Mouse (Mus musculus) Patski (cell line): ENCODE measurements around the gene Edem3. TPM values are rescaled to one million over a fixed set of nuclear protein-coding genes. Genes with fewer than 3 reads are reported as not detected.
"Not testable (repeated sequence)": the region's sequence is repeated elsewhere in the genome, so short reads cannot be mapped to it uniquely, and the experiment has no call there.

Experiments used
- ATAC-seq: fragments of 100-300 bp; one replicate; pipeline ENCODE4 v1.8.0; 2021
- CTCF ChIA-PET: fragments of 350-600 bp; sonication (Branson Sonifier 250); formaldehyde crosslinking; loops from one replicate; lab custom pipeline; 2022; ENCODE audit warnings: inconsistent platforms; lab: Charles Lee
- POLR2A ChIA-PET: fragments of 350-600 bp; sonication (Branson Sonifier 250); formaldehyde crosslinking; loops from one replicate; lab custom pipeline; 2022; ENCODE audit warnings: antibody characterized with exemption, inconsistent platforms; lab: Charles Lee
- DNase-seq: peaks from one replicate; pipeline ENCODE4 v3.0.0-alpha.2; 2011; ENCODE audit warnings: low read depth, low spot score
- H3K27me3 ChIP-seq: fragments of 371-371 bp; one replicate; pipeline ENCODE4 v1.5.1; 2021
- CTCF ChIP-seq: fragments of 100-300 bp; IDR thresholded peaks from one replicate; pipeline ENCODE4 v1.5.1; 2021
- in situ Hi-C: fragments of 300-500 bp; cut with MboI; formaldehyde crosslinking; loops from 3 replicates; pipeline ENCODE4 v1.11.1; 2018; ENCODE audit warnings: low pct_unique_long_range_greater_than_20kb, mixed read lengths
- polyA plus RNA-seq: library from polyadenylated mRNA; unstranded; gene quantifications from one replicate; pipeline ENCODE4 v1.2.3, GENCODE M21; 2021

Edem3 gene
- polyA plus RNA-seq, 1 experiment from 2014 or later: 34.5 TPM

- TF ChIP-seq CTCF: no peak
- POLR2A ChIA-PET: interaction anchor here (0.9 kb wide), 1 partner anchor 13 kb away, joined by 6 read pairs; no protein-coding TSS in a partner anchor
- no peaks in the 10 kb centered on the region for H3K27me3 ChIP-seq
- CTCF ChIA-PET: interaction anchor here (1.0 kb wide), 1 partner anchor 303 kb away, joined by 3 read pairs; no protein-coding TSS in a partner anchor
- ATAC-seq: no peak
- in situ Hi-C loops: no loop called here
- DNase-seq: no peak
Measured at GRCm38 (mm10) chr1:151741199-151741621, 14.0 kb upstream of the Edem3 start.

- in situ Hi-C loops, H3K27me3 ChIP-seq, DNase-seq, ATAC-seq, CTCF ChIA-PET, POLR2A ChIA-PET: not testable (repeated sequence)
Measured at GRCm38 (mm10) chr1:151749894-151750293, 5.3 kb upstream of the Edem3 start.

- ChIA-PET CTCF (interaction anchor here (0.9 to 1.6 kb wide), 3 partner anchors 11 to 19 kb away, joined by 3 to 4 read pairs (median 3); no protein-coding TSS in a partner anchor), POLR2A (no interaction called here)
- ATAC-seq: no peak
- DNase-seq: no peak
- in situ Hi-C loops: no loop called here
- TF ChIP-seq CTCF: no peak
- H3K27me3 ChIP-seq: no peaks in the 10 kb centered on the region
Measured at GRCm38 (mm10) chr1:151752946-151753345, 2.2 kb upstream of the Edem3 start.

GRCm38 (mm10) chr1:151753374-151753929 lies 1.7 kb upstream of the Edem3 start:
- ChIA-PET CTCF (interaction anchor here (0.9 to 1.1 kb wide), 2 partner anchors 16 to 19 kb away, joined by 3 to 4 read pairs; no protein-coding TSS in a partner anchor), POLR2A (no interaction called here)
- no peak for DNase-seq
- ATAC-seq: no peak
- in situ Hi-C loops: no loop called here
- no peaks in the 10 kb centered on the region for H3K27me3 ChIP-seq
- no peak for TF ChIP-seq CTCF

GRCm38 (mm10) chr1:151754028-151754489 lies 1.1 kb upstream of the Edem3 start:
- POLR2A ChIA-PET: interaction anchor here (0.6 to 1.1 kb wide), 3 partner anchors 13 to 1610 kb away, joined by 3 to 6 read pairs (median 4); no protein-coding TSS in a partner anchor
- ATAC-seq: no peak
- DNase-seq: no peak
- H3K27me3 ChIP-seq: no peaks in the 10 kb centered on the region
- CTCF ChIA-PET: interaction anchor here (0.8 to 1.2 kb wide), 3 partner anchors 9 to 30 kb away, joined by 3 read pairs; no protein-coding TSS in a partner anchor
- in situ Hi-C loops: no loop called here
- no peak for TF ChIP-seq CTCF

GRCm38 (mm10) chr1:151755660-151756424 lies 671 bp downstream of the Edem3 start:
- ATAC-seq: peak; percentile 8
- ChIA-PET POLR2A (interaction anchor here (0.6 kb wide), 2 partner anchors 53 to 83 kb away, joined by 3 to 4 read pairs; no protein-coding TSS in a partner anchor), CTCF (interaction anchor here (1.7 kb wide), 1 partner anchor 50 kb away, joined by 5 read pairs; no protein-coding TSS in a partner anchor)
- no peak for TF ChIP-seq CTCF
- no peak for DNase-seq
- H3K27me3 ChIP-seq: no peaks in the 10 kb centered on the region
- in situ Hi-C loops: no loop called here

GRCm38 (mm10) chr1:151756425-151756728 lies 1.2 kb downstream of the Edem3 start:
- no peaks in the 10 kb centered on the region for H3K27me3 ChIP-seq
- ChIA-PET CTCF (no interaction called here), POLR2A (no interaction called here)
- in situ Hi-C loops: no loop called here
- ATAC-seq (no peak), DNase-seq (no peak)
- TF ChIP-seq CTCF: no peak

- in situ Hi-C loops: no loop called here
- DNase-seq: no peak
- ATAC-seq: no peak
- CTCF ChIA-PET: interaction anchor here (1.2 kb wide), 1 partner anchor 41 kb away, joined by 4 read pairs; no protein-coding TSS in a partner anchor
- no peaks in the 10 kb centered on the region for H3K27me3 ChIP-seq
- TF ChIP-seq CTCF: no peak
- POLR2A ChIA-PET: no interaction called here
Measured at GRCm38 (mm10) chr1:151758301-151758700, 3.1 kb downstream of the Edem3 start.

GRCm38 (mm10) chr1:151758991-151759390 lies 3.8 kb downstream of the Edem3 start:
- in situ Hi-C loops: no loop called here
- DNase-seq (no peak), ATAC-seq (no peak)
- no peaks in the 10 kb centered on the region for H3K27me3 ChIP-seq
- no peak for TF ChIP-seq CTCF
- POLR2A ChIA-PET: interaction anchor here (0.6 kb wide), 1 partner anchor 819 kb away, joined by 3 read pairs; no protein-coding TSS in a partner anchor
- CTCF ChIA-PET: interaction anchor here (1.2 kb wide), 1 partner anchor 40 kb away, joined by 4 read pairs; no protein-coding TSS in a partner anchor

- no peak for TF ChIP-seq CTCF
- POLR2A ChIA-PET: no interaction called here
- CTCF ChIA-PET: interaction anchor here (0.9 kb wide), 1 partner anchor 8 kb away, joined by 3 read pairs; no protein-coding TSS in a partner anchor
- ATAC-seq (no peak), DNase-seq (no peak)
- no peaks in the 10 kb centered on the region for H3K27me3 ChIP-seq
- in situ Hi-C loops: no loop called here
Measured at GRCm38 (mm10) chr1:151764236-151764635, 9.1 kb downstream of the Edem3 start.
